Mouse (Mus musculus) adrenal gland, postnatal 0 days (tissue): ENCODE results near the gene Pdik1l. TPM values are rescaled to one million over a fixed set of nuclear protein-coding genes. Genes with fewer than 3 reads are reported as not detected.

ENCODE experiments used
- polyA plus RNA-seq: library from polyadenylated mRNA; unstranded; fragments of >200 nt; fragmentation: Nextera tagmentation; extraction: Ambion mirVana; gene quantifications from 2 replicates; pipeline ENCODE4 v1.2.1, GENCODE M21; 2015

The Pdik1l gene
- 12.5 and 15.1 TPM in 2 replicates for polyA plus RNA-seq

DNA sequence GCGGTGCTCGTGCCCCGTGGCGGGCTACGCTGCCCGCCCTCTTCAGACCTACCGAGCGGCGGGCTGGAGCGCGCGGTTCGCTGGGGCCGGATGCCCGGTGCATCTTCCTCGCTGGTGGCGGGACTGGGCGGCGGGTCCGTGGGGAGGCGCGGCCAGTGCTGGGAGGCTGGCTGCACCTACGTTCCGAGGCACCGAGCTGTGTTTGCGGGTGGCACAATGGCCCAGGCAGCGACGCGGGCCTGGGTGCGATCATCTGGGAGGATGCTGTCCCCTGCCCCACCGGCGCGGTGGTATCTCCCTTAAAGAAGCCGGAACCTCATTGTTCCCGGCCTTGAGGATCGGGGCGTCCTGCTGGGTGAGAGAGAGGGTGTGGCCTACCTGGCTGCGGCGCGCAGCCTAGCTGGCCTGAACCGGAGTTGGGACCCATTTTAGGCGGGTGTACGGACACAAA, at the start of gene Pdik1l:
Gene Pdik1l, minus strand, starts transcription at position 321 of the 451 bp plus-strand sequence.

DNA sequence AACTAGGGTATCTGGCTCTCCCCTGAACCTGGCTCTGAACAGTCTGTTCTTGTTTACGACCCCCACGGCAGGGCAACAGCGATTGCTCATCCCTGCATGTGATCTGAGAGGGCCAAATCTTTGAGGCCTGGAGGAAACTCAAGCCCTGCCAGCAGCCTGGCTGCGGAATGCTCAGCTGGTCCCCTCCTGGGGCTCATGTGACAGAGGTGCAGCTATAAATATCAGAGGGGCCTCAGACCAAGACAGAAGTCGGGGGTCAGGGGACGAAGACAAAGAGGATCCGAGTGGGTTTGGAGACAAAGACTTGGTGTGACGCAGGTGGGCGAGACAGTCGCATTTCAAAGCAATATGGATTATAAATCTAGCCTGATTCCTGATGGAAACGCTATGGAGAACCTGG, 27.2 kb upstream of the Pdik1l start, which contains the start of gene Trim63:
Gene Trim63, plus strand, starts transcription at position 245 of the 400 bp plus-strand sequence.

DNA sequence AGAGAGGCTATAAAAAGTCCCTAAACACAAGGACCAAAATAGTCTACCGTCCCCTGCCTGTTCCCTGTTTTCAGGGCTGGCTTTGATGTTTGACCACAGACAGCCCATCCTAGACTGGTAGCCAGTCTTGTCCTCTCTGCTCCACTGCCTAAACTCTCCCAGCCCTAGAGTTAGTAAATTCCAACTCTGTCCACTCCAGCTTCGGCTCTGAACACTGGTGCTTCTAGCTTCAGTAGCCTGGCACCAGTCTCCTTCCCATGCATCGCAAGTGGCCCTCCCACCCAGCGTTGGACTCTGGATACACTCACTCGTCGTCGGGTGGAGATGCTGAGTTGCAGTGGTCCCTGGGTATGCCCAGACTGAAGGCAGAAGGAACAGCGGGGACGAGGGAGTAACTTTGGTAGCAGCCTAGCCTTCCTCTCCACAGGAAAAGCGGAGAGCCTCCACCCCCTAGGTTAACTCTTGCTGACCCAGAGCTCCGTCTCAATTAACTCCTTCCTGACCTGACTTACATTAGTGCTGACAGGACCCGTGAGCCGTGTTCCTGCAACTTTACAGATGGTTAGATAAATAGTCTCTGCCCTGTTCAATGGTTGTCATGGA, 33.9 kb downstream of the Pdik1l start, which contains the start of gene Grrp1:
Gene Grrp1, minus strand, starts transcription at position 385 of the 603 bp plus-strand sequence.

DNA sequence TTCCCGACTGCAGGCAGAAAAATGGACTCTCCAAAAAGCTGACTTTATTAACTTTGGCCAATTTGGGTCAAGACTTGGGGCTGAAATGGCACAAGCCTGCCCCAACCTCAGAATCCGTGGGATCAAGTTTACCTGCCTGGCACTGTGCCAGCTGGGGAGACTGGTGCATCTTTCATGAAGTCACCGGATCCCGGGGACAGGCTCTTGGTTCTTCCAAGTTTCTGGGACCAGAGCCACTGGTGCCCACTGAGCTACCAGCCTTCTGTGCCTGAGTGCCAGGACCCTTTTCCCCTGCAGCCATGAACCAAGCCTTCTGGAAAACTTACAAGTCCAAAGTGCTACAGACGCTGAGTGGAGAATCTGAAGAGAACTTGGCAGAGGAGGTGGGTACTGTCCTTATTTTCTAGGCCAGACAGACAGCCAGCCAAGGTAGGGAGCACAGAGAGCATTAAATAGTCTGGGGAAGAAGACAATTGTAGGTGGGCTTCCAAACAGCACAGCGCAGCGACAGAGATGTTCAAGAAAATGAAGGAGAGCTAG, 40.9 kb downstream of the Pdik1l start, which contains the start of gene Gm30191:
Gene Gm30191, plus strand, starts transcription at position 217 of the 540 bp plus-strand sequence.

DNA sequence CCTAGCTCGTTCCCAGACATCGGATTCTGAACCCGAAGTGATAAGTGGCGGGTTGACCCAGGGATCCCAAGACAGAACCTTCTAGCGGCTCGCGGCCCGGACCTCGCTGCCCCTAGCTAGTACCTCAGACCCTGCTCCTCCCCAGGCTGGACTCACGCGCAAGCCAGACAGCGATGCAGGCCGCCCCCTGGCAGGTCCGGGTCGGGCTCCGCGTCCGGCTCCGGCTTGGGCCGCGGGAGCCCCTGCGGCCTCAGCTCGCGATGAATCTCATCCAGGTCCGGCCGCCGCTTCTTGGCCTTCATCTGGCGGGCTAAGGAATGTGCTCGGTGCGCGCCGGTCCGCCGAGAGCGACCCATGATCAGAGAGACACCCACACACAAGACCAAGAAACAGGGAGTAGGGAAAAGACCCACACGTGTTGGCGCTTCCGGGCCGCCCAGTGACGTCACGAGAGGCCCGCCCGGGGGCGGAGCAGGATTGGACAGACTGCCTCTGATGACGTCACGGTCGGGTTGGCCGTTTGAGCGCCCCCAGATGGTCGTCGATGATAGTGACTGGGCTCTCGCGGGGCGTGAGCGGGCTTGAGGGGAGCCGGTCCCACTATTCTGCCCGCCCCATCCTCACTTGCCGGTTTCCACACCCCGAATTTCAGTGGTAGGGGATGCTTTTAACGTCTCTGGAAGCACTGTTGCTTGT, 42.4 kb downstream of the Pdik1l start, which contains the start of gene Zfp593:
Gene Zfp593, minus strand, starts transcription at position 445 of the 696 bp plus-strand sequence.

DNA sequence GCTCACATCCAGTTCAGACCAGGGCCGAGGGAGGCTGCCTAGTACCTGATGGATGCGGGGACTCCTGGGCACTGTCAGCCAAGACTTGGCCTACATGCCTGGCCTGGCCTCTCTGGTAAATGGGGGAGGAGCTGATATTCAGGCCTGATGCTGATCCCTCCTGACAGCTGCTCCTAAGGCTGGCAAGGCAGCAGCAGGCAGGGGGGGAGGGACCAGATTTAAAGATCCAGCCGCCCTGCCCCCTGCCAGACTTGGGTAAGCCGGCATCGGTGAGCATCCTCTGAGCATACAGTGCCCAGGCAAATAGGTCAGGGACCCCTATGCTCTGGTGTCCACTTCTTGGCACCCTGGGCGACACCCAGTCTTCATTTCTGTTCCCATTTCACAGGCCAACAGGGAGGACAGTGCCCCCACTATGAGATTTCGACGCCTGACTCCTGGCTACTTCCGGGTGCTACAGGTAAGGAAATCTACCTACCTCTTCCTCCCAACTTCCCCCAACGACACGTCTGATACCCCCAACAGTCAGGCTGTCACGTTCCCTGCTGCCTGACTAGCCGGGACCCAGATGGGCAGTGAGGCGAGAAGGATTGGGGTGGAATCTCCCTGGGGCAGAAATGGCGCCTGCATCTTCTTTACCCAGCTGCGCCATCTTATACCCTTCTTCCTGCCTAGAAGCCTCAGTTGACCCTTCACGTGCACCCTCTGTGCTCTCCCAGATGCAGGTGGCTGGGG, 44.0 kb downstream of the Pdik1l start, which contains the start of gene E130218I03Rik:
Gene E130218I03Rik, plus strand, starts transcription at position 147 of the 735 bp plus-strand sequence.

DNA sequence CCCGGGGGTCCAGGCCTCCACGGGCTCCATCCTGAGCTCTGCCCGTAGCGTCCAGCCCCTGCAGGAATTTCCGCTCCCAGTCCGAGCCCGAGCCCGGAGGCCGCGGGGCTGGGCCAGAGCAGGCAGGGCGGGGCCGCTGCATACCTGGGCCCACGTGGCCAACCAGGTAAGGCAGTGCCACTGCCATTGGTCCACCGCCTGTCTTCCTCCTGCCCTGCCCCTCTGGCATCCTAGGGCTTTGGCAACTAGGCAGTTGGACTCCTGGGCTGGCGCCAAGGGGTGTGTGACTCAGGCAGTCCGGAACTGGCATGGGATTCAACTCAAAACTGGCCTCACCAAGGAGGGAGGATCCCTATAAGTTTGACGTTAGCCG, 49.4 kb downstream of the Pdik1l start, which contains the start of gene Cnksr1:
Gene Cnksr1, minus strand, starts transcription at position 121 of the 373 bp plus-strand sequence.

DNA sequence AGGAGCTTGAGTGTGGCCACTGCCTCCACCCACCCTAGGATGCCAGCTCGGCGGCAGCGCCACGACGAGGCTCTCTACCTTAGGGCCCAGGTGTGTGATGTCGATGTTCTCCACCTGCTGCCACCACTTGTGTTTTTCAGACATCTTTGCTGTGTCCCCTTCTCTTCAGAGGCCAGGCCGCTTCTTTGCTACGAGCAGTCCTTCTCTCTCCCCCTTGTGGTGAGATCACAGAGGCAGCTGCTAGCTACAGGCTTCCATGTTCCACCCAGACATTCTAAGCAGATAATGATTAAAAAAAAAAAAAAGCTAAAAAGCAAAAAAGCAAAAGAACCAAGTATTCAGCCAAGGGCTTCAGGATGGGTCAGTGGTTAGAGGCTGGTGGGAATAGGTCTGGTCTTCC, 60.5 kb downstream of the Pdik1l start, which contains the start of gene Catsper4:
Gene Catsper4, minus strand, starts transcription at position 190 of the 400 bp plus-strand sequence.

Other genes starting within 250 kb of the Pdik1l start
- gene Zfp683, start 234.1 kb downstream of the Pdik1l start, polyA plus RNA-seq, result not detected in 2 replicates
- 0.92 TPM in 1 of 2 replicates, not detected in the other for gene Crybg2, start 227.1 kb downstream of the Pdik1l start, polyA plus RNA-seq
- 24.9 and 36.6 TPM in 2 replicates for gene Cd52, start 192.8 kb downstream of the Pdik1l start, polyA plus RNA-seq
- 4.0 and 8.7 TPM in 2 replicates for gene Ubxn11, start 185.3 kb downstream of the Pdik1l start, polyA plus RNA-seq
- gene Sh3bgrl3, start 159.1 kb downstream of the Pdik1l start, polyA plus RNA-seq, result 308 and 310 TPM in 2 replicates
- 24.0 and 39.9 TPM in 2 replicates for gene Cep85, start 100.8 kb downstream of the Pdik1l start, polyA plus RNA-seq
- not detected in 2 replicates for gene Gm7534, start 84.9 kb downstream of the Pdik1l start, polyA plus RNA-seq
- not detected in 2 replicates for gene Catsper4, start 60.5 kb downstream of the Pdik1l start, polyA plus RNA-seq
- gene Cnksr1, start 49.5 kb downstream of the Pdik1l start, polyA plus RNA-seq, result 0.46 and 0.55 TPM in 2 replicates
- 0.17 TPM in 1 of 2 replicates, not detected in the other for gene E130218I03Rik, start 44.2 kb downstream of the Pdik1l start, polyA plus RNA-seq
- 17.0 and 19.2 TPM in 2 replicates for gene Zfp593, start 42.3 kb downstream of the Pdik1l start, polyA plus RNA-seq
- gene Gm30191, start 41.0 kb downstream of the Pdik1l start, polyA plus RNA-seq, result not detected in 2 replicates
- 11.8 and 12.2 TPM in 2 replicates for gene Grrp1, start 33.8 kb downstream of the Pdik1l start, polyA plus RNA-seq
- gene Trim63, start 27.2 kb upstream of the Pdik1l start, polyA plus RNA-seq, result 0.41 and 0.68 TPM in 2 replicates
- gene Slc30a2, start 55.3 kb upstream of the Pdik1l start, polyA plus RNA-seq, result 5.0 and 7.6 TPM in 2 replicates
- gene Extl1, start 96.0 kb upstream of the Pdik1l start, polyA plus RNA-seq, result 1.0 and 1.9 TPM in 2 replicates
- 6.1 and 6.2 TPM in 2 replicates for gene Pafah2, start 108.4 kb upstream of the Pdik1l start, polyA plus RNA-seq
- 570 and 1,127 TPM in 2 replicates for gene Stmn1, start 180.4 kb upstream of the Pdik1l start, polyA plus RNA-seq
- 27.8 and 50.7 TPM in 2 replicates for gene Paqr7, start 208.8 kb upstream of the Pdik1l start, polyA plus RNA-seq
- 1.9 and 4.8 TPM in 2 replicates for gene Aunip, start 223.1 kb upstream of the Pdik1l start, polyA plus RNA-seq
- 107 and 163 TPM in 2 replicates for gene Mtfr1l, start 247.5 kb upstream of the Pdik1l start, polyA plus RNA-seq